Mouse (Mus musculus) brain, embryonic 14.5 days (tissue): ENCODE measurements around the gene A830031A19Rik.

Experiments used
- CTCF ChIP-seq: fragments of 200-500 bp; IDR thresholded peaks from 2 replicates; pipeline ENCODE4 v1.5.1; 2012; ENCODE audit warnings: inconsistent platforms, mild to moderate bottlenecking, moderate library complexity, borderline replicate concordance; ENCODE audit not compliant: insufficient read depth, insufficient read length; ENCODE audit errors: extremely low read depth
- POLR2A ChIP-seq: fragments of 200-500 bp; IDR thresholded peaks from 2 replicates; pipeline ENCODE4 v1.6.1; 2012; ENCODE audit warnings: mild to moderate bottlenecking, inconsistent platforms, borderline replicate concordance; ENCODE audit not compliant: poor library complexity, insufficient read depth, insufficient read length, severe bottlenecking; ENCODE audit errors: extremely low read depth

- TF ChIP-seq POLR2A = no peak
- no peak for TF ChIP-seq CTCF
These were observed 65.9 kb downstream of the A830031A19Rik start for GRCm38 (mm10) chr11:24008976-24009375.
